Mouse (Mus musculus) spleen, postnatal 10 days (tissue): ENCODE measurements around the gene Fbxo42.

ENCODE experiments used
- DNase-seq, 2 experiments: peaks; one replicate each; pipeline ENCODE4 v3.0.0; 2021 to 2022; ENCODE audit warnings: low spot score in 2 of 2

Gene Fbxo42

DNA sequence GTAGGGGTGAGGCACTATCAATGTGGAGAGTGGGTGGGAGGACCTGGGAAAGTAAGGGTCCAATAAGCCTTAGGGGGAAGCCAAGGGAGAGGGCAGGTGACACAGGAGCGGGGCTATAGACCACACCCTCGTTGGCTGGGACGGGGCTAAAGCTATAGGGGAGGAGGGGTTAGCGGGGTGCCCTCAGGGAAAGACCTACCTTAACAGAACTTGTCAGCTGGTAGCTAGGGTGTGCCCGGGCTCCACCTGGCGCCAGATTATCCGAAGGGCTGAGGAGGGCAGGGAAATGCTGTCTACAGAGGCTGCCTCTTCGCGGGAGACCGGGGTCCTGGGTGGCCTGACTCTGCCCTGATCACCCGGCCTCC, 100.9 kb downstream of the Fbxo42 start:
- DNase-seq = no peak

DNA sequence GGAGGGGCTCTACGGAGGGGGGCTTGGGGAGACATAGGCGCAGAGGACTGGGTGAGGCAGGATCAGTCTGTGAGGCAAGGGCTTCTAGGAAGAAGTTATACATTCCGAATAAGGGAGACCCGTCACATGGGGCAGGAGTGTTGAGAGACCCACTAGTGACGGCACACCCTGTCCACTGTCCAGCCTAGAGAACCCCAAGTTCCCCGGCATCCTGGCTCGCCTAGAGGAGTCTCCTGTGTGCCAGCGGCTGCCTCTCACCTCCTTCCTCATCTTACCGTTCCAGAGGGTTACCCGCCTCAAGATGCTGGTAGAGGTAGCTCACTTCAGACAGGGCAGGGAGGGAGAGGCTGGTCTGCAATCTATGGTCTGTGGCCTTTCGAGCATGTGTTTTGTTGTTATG, 101.7 kb downstream of the Fbxo42 start:
- no peak for DNase-seq

GRCm38 (mm10) chr4:141251071-141251470, 103.4 kb downstream of the Fbxo42 start:
- no peak for DNase-seq

DNA sequence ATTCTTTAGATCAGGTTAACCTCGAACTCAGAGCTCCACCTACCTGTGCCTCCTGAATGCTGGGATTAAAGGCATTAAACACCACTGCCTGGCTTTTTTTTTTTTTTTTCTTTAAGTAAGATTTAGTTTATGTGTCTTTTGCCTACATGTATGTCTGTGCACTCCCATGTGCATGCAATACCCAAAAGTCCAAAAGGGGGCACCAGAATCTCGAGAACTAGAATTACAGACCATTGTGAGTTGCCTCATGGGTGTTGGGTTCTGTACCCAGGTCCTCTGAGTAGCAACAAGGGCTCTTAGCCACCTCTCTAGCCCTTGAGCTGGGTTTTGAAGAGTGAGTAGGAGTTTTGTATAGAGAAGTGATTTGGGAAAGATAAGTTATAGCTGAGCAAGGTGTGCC, 104.9 kb downstream of the Fbxo42 start:
- DNase-seq = no peak
